Mouse (Mus musculus) gastrocnemius, postnatal 14 days (tissue): ENCODE results near the gene Ciapin1. TPM values are rescaled to one million over a fixed set of nuclear protein-coding genes. Genes with fewer than 3 reads are reported as not detected.

ENCODE experiments used
- DNase-seq: peaks from one replicate; pipeline ENCODE4 v3.0.0; 2021; ENCODE audit warnings: mixed read lengths
- intact Hi-C: fragments of 180-260 bp; cut with DNase I; formaldehyde crosslinking; loops from one replicate; pipeline ENCODE4 v1.15.1; 2025; ENCODE audit warnings: low total_unique reads
- total RNA-seq, 2 experiments: library from RNA; stranded (reverse); gene quantifications; 2 replicates each; pipeline ENCODE4 v1.2.3; 2021

The Ciapin1 gene
- total RNA-seq, 2 experiments from 2014 or later, result 32.0 to 33.5 TPM

DNA sequence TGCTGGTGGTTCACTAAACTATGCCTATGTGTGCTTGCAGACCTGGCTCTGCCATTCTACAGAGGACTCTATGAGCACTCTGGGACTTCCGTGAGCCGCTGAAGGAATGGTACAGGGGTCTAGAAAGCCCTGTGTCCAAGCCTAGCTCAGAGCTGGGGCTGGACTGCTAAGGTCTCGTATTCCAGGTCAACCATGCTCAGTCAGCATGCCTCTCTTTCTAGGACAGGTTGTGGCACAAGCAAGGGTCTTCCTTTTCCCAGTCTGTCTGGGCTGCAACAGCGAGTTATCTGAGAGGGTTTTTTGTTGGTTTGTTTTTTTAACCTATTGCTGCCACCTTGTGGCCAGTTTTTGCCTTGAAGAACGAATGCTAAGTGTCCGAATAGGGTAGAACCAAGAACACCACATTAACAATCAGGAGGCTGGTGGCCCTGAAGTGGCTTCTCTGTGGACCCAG lies 25.5 kb downstream of the Ciapin1 start:
- intact Hi-C loops, result loop anchor here (2.0 kb wide), 1 partner anchor 108 kb away; no protein-coding TSS in a partner anchor

DNA sequence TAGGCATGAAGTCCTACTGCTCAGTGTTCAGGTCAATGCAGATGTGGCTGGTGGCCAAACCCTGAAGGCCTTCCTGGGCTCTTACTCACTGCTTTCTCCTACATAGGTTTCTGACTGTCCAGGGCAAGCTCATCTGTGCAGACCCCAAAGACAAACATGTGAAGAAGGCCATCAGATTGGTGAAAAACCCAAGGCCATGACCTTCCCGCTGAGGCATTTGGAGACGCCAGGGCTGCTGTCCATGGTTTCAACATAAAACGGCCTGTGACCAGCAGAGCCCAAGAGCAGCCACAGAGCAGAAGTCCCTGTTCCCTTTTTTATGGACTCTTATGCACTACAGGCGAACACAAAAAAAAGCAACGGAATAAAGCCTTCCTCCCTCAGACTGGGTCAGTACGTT lies 26.5 kb downstream of the Ciapin1 start:
- no peak for DNase-seq

More for the DNA sequence above, 25.5 kb downstream of the Ciapin1 start:
- peak; percentile 64 for DNase-seq

DNA sequence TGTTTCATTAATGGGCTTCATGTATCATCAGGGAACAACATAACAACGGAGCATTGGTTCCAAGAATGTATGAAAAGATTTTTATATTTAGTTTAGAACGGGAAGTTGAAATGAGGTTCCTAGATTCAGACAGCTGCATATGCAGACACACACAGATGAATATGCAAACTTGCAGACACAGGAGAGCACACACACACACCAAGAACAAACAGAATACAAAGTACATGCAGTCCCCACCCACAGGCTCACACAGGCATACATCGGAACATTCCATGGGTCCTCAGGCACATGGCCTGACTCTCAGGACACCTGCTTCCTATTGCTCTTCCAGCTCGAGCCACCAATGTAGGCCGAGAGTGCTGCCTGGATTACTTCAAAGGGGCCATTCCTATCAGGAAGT lies 27.3 kb downstream of the Ciapin1 start:
- no peak for DNase-seq
- intact Hi-C loops, result no loop called here

More for the DNA sequence above, 26.5 kb downstream of the Ciapin1 start:
- intact Hi-C loops, result loop anchor here (2.0 kb wide), 1 partner anchor 107 kb away; no protein-coding TSS in a partner anchor

DNA sequence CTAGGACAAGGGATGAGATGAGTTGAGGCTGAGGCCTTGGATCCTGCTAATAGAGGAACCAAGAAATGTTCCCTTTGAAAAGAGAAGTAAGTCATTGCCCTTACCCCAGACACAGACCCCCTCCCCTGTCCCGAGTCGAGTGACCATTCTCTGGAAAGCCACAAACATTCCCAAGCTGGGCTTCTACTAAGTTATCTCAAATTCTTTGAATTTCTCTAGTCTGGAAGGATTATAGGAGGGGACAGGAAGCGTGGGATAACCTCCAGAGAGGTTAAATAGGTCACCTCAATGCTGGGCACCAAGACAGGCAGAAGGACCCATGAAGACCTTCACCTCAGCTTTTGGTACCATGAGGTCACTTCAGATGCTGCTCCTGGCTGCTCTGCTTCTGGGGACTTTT lies 28.0 kb downstream of the Ciapin1 start, which contains the start of gene Ccl17:
Ccl17 (plus strand) TSS at position 301 of the 400 bp plus-strand sequence.
- intact Hi-C loops, result no loop called here
- no peak for DNase-seq

DNA sequence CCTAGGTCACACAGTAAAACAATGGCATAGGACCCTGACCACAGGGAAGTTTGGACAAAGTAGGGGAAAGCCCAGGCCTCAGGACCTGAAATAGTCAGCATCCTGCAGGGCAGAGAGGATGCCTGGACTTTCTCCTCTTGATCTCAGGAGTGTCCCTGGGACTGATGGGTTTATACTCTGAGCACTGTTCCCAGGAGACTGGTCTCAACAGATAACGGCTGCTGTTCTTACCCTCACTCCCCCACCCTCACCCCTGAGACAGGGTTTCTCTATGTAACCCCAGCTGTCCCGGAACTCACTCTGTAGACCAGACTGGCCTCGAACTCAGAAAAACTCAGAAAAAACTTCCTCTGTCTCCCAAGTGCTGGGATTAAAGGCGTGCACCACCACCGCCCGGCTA lies 29.8 kb downstream of the Ciapin1 start:
- intact Hi-C loops, result no loop called here
- DNase-seq, result no peak

DNA sequence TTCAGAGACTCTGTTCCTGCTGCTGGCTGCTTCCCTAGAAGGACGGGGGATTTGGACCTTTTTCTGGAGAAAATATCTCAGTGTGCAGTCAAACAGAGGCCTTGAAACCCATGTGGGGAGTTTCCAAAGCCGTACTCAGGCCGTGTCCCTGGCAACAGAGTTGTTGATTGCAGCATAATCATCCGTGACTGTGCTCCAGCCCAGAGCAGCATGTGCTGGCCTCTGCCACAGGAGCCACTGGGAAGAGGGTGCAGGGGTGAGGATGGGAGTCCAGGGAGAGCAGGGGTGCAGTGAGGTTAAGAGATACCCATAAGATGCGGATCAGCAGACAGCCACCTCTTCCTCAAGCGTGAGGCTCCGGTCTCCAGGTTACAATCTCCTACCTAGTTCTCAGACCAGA lies 30.7 kb downstream of the Ciapin1 start:
- DNase-seq, result no peak
- intact Hi-C loops, result no loop called here

DNA sequence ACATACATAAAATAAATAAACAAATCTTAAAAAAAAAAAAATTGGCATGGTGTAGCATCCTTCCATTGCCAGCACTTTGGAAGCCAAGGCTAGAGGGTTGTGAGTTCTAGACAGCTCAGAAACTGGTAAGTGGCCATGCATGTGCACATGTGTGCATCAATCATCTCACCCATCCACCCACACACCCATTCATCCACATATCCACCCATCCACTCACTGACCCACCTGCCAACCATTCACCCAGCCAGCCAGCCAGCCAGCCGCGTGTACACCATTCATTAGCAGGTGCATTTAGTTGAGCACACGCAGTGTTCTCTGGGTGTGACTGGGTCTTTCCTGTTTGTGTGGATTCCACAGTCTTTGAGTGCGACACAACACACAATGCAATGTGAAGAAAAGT lies 32.3 kb downstream of the Ciapin1 start:
- intact Hi-C loops, result no loop called here
- no peak for DNase-seq

DNA sequence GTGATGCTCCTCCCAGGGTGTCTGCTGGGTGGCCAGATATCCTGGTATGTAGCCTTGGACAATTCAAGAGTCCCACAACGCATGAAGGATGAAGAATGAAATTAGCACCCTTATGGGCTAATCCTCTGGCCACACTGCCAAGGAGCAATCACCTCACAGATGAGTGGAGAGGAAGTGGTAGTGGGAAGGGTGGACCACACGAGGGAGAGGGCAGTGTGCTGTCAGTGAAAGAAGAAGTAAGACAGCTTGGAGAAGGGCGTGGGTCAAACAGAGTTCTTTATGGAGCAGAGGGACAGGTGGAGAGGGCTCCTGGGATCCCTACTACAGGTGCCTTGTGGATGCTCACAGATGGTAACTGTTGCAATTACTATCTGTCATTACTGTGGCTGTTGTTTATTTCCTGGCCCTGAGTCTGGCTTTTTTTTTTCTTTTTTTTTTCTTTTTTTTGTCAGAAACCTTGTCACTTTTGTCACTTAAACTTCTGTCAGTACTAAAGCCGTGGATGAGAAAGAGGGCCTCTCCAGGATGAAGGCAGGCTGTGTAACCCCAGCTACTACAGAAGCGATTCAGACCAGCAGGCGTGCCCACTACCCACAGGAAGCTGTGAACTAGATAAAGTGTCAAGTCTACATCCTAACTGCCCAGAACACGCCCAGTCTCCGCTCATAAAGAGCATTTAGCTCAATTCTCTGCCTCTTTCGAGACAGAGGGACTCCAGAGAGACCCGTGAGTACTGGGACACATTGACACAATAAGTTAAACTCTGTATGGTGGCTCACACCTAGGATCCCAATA lies 33.4 kb downstream of the Ciapin1 start:
- DNase-seq, result no peak
- intact Hi-C loops, result no loop called here

DNA sequence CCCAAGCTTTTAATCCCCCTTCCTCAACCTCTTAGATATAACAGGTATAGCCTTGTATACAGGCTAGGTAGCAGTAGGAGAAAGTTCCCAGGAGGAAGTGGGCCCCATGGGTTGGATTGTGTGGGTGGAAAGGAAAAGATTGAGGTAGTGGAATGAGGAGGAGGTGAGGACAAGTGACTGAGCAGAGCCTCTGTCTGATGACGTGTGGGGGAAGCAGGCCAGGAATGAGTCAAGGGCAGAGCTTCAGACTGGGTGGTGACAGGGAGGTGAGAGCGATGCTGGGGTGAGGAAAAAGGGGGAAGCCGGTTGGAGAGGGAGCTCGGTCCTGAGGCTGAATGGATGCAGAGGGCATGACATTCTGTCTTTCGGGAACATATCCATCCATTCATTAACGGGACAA lies 34.6 kb downstream of the Ciapin1 start:
- intact Hi-C loops, result no loop called here
- DNase-seq, result no peak

DNA sequence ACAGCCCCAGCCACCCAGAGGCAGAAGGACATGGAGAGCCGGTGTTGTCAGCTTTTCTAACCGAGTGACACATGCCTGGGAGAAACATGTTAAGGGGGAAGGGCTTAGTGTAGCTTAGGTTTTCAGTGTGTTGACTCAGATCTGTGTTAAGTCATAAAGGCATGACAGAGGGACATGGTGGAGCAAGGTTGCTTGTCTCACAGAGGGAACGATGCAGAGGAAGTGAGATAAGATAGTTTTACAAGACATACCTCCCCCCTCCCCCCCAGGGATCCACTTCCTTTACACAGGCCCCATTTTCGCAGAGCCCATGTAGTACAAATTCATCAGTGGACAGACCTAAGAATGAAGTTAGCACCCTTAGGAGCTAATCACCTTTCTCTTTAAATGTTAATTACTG lies 35.8 kb downstream of the Ciapin1 start:
- intact Hi-C loops, result no loop called here
- DNase-seq, result no peak

DNA sequence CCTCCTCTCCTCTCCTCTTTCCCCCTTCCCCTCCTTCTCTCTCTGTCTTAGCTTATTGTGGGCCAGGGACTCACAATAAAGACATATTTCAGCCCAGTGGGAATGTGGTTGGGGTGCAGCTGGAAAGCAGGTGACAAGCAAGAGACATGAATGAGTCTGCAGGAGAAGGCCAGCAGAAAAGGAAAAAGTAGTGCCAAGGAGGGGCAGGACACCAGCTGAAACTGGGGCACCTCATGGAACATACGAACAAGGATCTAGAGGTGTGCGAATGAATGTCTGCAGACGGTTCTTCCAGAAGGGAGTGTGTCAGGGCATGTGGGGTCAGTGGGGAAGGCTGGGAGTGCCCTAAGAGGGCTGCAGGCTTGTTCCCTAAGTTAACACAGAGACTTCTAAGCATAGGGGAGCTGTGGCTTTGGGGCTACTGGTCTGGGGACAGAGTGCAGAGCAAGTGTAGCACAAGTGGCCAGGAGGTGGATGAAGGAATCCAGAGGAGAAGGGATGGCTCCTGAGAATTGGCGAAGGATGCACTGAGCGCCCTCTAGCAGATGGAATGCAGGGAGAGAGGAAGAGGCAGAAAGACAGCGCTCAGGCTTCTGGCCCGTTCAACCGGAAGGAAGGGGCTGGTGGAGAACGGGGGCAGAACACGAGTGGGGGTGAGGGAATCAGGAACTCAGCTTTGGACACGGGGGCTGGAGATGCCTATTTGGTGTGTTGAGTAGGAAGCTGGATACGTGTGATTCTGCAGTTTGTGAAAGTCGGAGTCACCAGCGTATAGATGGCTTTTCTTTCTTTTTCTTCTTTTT lies 36.7 kb downstream of the Ciapin1 start:
- peak; percentile 37 for DNase-seq
- intact Hi-C loops, result no loop called here

DNA sequence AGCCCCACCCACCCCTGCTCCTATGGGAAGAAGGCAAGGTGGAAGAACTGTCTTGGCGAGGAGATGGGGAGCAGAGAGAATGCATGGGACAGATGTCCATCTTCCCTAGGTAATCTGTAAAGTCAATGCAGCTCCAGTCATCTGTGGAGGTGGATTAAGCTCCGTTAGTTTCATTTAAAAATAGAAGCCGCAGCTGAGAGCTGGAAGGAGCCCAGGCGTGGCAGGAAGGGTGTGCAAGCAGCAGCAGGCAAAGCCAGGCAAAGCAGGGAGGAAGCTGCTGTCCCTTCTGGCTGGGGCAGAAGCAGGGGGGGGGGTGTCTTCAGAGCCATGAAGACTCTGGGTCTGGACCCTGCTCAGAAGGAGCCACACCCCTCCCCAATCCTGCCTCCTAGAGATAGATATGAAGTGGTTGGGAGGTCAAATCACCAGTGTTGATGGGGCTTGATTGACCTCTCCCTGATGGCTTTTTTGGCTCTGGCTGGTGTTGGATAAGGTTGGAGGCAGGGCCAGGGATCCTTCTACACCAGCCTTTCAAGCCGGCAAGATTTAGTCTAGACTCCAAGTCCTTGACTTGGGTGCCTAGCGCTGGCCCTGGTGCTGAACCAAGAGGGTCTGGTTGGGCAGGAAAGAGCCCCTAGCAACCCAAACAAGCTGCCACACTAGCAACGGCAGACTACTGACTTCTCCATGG lies 37.7 kb downstream of the Ciapin1 start:
- DNase-seq, result no peak
- intact Hi-C loops, result no loop called here

DNA sequence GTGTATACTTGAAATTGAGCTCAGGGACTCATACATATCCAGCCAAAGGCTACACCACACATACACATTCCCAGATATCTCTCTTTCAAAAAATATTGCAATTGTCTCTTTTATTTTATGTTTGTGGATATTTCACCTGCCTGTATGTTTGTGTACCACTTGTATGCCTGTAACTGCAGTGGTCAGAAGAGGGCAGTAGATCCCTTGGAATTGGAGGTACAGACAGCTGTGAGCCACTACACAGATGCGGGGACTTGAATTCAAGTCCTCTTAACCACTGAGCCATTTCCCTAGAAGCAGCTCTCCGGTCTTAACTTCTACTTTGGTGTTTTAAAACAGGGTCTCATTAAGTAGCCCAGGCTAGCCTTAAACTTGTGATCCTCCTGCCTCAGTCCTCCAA lies 43.4 kb downstream of the Ciapin1 start:
- no peak for DNase-seq
- intact Hi-C loops, result no loop called here

DNA sequence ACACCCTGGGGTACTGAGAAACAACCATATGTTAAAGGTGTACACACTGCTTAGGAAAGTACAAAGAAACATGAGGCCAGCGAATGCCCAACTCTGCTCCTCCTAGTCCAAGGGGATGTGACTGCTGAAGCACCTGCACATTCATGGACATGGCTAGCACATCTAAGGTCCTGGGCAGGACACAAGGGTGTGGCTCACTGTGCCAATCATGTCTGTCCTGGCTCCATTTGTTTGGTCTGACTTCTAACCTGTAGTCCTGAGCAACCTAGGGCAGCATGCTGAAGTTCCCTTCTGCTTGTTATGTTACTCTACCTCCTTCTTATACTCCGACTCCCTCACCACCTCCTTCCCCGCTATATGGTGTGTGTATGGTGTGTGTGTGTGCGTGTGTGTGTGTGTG lies 43.8 kb downstream of the Ciapin1 start:
- intact Hi-C loops, result no loop called here
- no peak for DNase-seq

DNA sequence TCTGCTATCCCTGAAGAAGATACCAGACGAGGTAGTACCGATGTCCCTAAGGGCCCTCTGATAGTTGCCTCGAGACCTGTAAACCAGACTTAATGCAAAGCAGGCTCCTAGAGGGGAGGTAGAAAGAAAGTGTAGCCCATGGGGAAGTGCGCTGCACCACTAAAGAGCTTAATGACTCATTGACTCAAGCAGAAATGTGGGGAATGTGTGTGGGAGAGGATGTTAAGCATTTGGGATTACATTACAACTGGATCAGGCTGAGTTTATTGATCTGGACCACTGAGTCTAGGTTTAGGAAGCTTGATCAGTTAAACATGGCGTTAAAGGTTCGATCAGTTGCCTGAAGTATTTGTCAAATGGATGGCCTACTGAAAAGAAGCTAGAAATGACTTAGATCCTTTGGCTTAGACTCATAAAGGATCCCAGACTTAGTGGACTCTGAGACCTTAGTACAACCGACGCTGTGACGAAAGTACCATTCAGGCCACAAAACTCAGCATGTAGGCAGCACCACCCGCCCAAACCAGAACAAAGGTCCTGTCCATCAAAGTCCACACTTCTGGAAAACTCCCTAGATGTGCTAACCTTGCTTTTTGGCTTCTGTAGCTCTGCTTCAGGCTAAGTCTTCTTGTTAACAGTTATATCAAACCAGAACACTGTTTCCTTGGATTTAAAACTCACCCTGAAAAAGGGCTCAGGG lies 48.8 kb downstream of the Ciapin1 start:
- intact Hi-C loops, result no loop called here
- no peak for DNase-seq

DNA sequence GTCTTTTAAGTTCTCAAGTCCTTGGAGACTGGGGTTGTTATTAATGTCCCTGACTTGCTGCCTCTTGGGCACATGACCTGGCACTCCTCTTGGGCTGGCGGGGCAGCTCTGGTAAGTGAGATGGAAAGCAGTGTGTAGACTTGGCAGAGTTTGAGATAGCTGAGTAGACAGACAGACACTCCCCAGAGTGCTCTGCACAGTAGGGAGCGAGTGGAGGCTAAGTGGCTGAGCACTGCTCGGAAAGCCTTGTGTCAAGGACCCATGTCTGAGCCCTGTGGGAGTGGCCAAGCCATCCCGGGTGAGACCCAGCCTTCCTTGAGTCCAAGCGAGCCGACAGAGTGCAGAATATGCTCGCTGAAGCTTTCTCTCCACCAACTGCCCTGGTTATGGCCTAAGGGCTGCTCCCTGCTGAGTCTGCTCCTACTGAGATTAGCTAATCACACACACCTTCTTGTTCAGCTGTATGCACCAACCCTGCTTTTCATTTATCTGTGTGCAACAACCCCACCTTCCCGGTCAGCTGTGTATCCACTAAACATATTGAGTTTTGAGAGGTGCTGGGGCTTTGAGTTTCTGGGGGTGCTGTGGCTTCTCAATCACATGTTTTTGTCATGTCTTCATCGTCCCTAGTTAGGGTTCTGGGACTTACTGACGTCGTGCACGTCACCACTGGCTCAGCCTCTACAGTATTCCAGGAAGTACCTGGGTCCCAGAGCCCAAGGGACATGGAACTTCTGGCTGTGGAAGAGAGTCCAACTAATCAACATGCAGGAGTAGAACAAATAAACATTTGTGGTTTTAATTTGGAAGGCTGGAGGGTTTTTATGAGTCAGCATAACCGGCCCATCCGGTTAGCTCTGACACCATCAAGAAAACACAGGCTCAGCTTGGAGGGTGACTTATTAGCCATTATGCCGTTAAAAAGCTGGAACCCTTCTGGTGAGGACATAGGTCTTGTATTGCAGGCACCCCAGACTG lies 50.3 kb downstream of the Ciapin1 start:
- intact Hi-C loops, result no loop called here

DNA sequence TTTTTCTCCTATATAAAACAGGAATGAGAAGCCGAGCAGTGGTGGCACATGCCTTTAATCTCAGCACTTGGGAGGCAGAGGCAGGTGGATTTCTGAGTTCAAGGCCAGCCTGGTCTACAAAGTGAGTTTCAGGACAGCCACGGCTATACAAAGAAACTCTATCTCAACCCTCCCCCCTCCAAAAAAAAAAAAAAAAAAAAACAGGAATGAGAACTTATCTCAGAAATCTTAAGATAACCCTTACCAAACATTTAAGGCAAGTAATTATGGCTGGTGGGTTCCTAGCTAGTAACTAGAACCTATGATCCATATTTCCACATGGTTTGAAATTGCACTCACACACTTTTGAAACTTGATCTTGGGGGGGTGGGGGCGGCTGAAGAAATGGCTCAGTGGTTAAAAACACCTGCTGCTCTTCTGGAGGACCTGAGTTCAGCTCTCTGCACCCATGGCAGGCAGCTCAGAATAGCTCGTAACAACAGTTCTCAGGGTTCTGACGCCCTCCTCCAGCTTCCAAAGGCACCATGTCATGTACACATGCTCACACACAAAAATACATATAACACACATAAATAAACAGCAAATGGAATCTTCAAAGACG lies 52.1 kb downstream of the Ciapin1 start:
- no peak for DNase-seq
- intact Hi-C loops, result no loop called here

More for the DNA sequence above, 50.3 kb downstream of the Ciapin1 start:
- DNase-seq, result peak; percentile 46
